Mouse (Mus musculus): Measurements from ENCODE around the gene Hoxb8.
A peak's percentile ranks its signal among the peaks of the same experiment; 100 is the strongest.

The Hoxb8 gene

DNA sequence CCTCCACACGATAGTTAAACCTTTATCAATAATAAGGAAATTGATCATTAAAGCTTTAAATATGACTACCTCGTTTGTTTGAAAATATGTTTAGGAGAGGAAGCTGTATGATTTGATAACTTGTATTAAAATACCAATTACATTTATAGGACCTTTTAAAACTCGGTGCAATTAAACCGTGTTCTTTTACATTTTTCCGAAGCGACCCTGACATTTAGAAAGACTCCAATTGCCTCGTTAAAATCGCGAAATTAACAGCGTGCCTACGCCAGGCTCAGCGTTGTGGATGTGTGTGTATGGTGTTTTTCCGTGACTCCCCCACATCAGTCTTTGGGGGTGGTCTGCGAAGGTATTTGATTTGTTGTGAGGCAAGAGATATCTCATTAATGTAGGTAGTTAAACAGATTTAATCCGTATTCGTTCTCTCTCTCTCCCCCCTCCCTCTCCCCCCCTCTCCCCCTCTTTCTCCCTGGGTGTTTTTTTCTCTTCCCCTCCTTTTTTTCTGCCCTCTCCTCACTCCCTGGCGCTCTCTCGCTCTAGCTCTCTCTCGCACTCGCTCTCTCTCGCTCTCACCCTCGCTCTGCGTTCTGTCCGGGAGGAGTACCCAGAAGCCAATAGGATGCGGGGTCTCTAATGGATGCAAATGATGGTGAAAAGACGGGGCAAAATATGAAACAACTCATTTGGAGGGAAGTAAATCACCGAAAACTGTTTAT is at the start of gene Hoxb8:
Gene Hoxb8 (plus strand): TSS at position 51 of the 716 bp plus-strand sequence.
- DNase-seq (ENCODE audit: low spot score in 2 of 2) = no peak

- peak; percentile 6 to 48 for DNase-seq (ENCODE audit: low spot score in 2 of 2)
Observed at GRCm38 (mm10) chr11:96234906-96235305, 46.8 kb upstream of the Hoxb8 start.

DNA sequence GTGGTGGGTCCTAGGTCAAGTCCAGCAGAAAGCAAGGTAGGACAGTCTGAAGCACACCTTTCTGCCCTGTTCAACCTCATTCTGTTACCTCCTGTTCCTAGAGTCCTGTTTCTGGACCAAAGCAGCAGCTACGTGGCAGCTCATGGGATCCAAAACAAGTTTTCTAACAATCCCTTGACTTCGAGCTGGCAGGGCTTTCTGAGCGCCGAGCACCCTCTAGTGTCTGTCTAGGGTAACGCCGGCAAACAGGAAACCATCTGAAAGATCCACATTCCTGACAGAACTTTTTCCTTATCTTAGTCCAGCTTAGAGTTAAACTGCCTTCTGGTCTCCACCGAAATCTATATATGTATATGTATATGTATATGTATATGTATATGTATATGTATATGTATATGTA is 41.5 kb upstream of the Hoxb8 start:
- peak in 1 of 2 experiments; percentile 17 for DNase-seq (ENCODE audit: low spot score in 2 of 2)

DNA sequence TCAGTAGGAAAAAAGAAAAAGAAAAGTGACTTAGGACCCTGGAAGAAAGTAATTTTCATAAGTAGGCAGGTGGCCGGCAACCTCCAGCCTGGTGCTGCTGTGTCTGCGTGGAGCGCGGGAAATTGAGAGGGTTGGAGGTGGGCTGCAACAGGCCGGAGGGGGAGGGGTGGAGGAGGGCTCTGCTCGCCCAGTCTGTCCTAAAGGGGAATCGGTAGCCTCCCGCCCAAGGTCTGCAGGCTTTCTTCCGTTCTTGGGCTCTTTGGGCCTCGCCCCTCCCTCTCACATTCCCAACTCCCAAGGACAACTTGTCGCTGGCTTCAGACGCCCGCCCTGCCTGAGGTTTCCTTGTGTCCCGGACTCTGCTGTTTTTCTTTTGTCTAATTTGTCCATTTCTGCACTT is 30.8 kb upstream of the Hoxb8 start:
- no peak for DNase-seq (ENCODE audit: low spot score in 2 of 2)

- no peak for DNase-seq (ENCODE audit: low spot score in 2 of 2)
Observed at GRCm38 (mm10) chr11:96251480-96252031, 30.1 kb upstream of the Hoxb8 start.

DNA sequence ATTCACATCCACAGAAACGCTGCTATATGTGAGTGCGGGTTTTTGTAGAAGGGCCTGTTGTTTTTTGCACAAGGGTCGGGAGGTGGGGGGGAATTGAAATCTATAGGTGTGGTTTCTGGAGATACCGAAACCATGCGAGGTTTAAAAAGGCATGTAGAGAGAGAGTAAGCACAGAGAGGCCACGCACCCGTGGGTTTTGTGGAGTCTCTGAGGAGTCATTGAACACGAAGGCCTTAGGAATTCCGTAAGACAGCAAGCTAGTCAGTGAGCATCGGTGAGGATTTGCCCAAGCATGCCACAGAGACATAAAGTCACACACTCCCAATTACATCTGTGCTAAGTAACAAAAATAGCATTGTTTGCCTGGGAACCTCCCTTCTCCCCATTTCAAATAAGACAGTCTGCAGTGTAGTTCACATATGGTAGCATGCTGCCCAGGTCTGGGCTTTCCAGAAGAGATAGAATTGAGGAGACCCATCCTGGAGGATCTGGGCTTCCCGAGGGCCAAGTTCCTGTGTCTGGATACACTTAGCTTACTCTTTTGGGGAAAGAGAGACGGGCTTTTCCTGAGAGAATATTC is 29.1 kb upstream of the Hoxb8 start:
- DNase-seq (ENCODE audit: low spot score in 2 of 2) = no peak

DNA sequence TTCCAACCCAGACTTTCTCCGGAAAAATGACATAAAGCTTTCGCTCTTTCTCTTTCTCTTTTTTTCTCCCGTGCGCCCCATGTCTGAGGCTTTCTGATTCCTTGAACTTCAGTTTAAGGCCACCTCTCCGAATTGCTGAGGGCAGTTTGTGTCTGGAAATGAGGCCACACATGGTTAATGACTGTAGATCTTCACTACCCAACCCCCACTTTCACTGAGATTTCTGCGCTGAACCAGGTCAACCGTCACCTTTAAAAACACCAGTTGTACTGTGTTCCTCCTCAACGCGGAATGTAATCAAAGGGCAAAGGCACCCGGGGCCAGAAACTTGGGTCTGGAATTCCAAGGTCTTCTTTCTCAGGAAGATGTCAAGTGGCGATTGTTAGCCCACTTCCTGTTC is 27.5 kb upstream of the Hoxb8 start:
- no peak for DNase-seq (ENCODE audit: low spot score in 2 of 2)

DNA sequence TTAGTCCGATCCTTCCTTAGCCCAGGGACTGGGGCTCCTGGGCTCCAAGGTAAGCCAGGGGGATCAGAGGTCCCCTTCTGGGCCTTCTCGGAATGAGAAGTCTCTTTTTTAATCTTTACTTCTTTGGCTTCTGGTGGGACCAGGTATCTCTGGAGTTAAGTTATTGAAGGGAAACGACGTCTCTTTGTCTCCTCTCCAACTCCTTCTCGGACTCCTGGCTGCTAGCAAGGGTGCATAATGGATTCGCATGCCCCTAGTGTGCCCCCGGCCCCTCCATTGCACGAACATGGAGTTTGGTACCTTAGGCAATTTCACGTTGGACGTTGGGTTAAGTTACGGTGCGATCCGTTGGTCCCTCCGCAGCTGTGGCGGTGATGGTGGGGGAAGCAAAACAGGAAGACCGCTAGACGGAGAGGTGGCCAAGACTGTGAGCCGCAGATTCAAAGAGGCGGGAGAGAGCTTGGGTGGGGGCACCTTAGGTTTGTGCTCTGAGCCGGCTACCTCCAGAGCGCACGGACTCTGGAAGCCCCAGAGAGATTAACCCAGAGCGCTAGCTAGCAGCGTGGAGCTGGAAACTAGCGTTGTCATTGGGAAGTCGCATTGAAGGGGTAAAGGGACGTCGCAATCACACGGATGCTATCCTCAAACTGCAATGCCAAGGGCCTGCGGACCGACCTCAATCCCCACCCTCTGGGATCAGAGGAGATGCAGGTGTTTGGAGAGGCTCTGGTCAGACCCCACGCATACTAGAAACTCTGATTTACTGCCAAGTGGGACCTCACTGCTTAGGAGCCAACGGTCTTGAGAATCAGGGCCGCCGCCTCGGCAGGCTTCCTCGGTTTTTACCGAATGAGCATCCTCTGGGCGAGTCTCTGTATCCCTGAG is 26.4 kb upstream of the Hoxb8 start:
- DNase-seq (ENCODE audit: low spot score in 2 of 2) = no peak

GRCm38 (mm10) chr11:96255996-96256445 is 25.7 kb upstream of the Hoxb8 start:
- no peak for DNase-seq (ENCODE audit: low spot score in 2 of 2)

DNA sequence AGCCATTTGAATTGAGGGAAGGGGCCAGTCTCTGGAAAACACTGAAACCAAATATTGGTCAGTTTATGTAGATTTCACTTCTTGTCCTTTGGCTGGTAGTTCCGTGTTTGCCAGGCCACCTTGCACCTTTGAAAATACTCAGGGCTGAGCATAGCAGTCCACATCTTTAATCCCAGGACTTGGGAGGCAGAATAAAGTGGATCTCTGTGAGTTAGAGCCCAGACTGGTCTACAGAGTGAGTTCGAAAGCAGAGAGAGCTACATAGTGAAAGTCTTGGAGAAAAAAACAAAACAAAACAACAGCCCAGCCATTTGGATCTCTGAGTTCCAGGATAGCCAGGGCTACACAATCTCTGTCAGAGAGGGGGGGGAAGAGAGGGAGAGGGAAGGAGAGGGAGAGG is 24.6 kb upstream of the Hoxb8 start:
- no peak for DNase-seq (ENCODE audit: low spot score in 2 of 2)

DNA sequence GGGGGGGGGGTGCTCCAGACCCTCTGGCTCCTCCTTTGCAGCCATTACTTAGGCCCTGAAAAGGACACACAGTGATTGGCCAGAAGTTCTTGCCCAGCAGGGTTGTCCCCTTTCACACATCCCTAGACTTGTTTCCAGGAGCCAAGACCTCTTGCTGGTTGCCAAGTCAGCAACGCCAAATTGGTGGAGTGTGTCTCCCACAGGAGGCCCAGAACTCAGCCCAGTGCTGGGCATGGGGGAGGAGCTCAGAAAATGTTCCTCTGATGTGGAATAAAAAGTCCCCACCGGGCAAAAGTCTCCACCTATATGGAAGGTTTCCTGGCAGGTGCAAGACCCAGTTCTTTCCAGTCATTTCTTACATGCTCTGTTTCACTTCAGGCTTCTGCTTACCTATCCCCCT is 22.7 kb upstream of the Hoxb8 start:
- no peak for DNase-seq (ENCODE audit: low spot score in 2 of 2)

DNA sequence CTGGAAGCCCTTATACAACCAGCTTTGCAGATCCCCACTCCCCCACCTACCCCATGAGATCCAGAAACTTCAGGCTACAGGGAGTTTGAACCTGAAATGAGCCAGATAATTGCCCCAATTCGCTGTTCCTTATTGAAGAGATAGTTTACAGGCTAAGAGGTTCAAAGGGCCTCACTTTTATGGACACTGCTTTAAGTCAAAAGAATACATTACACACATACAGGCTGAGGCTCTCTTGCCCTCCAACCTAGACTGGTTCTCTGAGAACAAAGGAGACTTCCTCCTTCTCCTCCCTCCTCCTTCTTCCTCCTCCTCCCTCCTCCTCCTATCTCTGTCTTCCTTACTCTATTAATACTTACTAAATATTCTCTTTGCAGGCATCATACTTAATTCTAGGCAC is 22.2 kb upstream of the Hoxb8 start:
- DNase-seq (ENCODE audit: low spot score in 2 of 2) = no peak

GRCm38 (mm10) chr11:96260310-96260970 is 21.3 kb upstream of the Hoxb8 start:
- no peak for DNase-seq (ENCODE audit: low spot score in 2 of 2)

GRCm38 (mm10) chr11:96261323-96261890 is 20.3 kb upstream of the Hoxb8 start:
- DNase-seq (ENCODE audit: low spot score in 2 of 2) = peak; percentile 11 to 69

DNA sequence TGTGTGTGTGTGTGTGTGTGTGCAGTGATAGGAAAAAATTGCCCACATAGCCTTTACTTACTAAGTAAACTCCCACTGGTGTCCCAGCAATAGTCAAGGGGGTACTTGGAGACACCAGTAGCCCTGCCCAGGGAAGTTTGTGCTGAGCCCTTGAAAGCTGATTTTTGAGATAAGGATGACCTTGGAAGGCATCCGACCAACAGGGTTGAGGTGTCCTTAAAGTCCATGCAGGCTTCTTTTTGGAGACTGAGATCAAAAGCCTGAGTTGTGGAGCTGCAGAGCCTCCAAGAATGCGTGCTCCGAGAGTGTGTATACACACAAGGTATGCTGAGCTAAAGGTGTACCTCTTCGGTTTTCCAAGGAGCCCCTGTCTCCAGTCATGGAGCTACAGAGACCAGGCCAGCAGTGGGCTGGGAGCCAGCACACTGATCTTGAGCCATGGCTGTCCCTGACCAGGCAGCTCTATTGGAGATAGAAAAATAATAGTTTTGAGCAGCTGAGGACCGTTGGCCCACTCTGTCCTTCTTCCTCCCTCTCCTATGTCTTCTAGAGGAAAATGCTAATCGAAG is 19.4 kb upstream of the Hoxb8 start:
- no peak for DNase-seq (ENCODE audit: low spot score in 2 of 2)

GRCm38 (mm10) chr11:96263636-96264389 is 17.9 kb upstream of the Hoxb8 start:
- DNase-seq (ENCODE audit: low spot score in 2 of 2) = no peak

DNA sequence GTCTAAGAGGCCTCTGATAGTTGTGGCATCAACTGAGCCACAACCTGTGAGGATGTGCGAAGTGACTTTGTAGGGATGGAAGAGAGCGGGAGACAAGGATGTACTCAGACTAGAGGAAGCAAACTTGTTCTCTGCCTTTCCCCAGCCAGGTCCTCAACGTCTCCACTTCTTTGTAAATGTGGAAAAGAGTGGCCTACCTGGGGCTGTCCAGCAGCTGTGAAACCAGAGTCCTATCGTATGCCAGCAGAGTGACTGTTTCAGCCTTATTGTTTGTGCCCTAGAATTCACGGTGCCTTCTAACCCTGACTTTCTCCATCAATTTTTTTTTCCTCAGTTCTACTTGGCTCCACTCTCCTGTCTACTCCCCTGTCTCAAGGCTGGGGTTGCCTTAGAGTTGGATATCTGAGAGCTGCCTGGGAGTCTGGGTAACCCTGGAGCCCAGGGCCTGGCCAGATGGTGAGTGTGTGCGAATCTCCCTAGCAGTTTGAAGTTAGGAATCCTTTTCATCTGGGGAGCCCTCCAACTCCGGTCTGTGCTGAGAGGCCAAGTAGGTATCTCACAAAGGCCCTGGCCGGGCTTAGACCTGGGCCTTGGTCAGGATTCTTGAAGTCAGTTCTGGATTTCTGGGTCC is 17.2 kb upstream of the Hoxb8 start:
- DNase-seq (ENCODE audit: low spot score in 2 of 2) = no peak

GRCm38 (mm10) chr11:96265954-96266353 is 15.8 kb upstream of the Hoxb8 start:
- DNase-seq (ENCODE audit: low spot score in 2 of 2) = no peak

GRCm38 (mm10) chr11:96267021-96267920 is 14.4 kb upstream of the Hoxb8 start:
- DNase-seq (ENCODE audit: low spot score in 2 of 2) = no peak

All from thymus, postnatal 10 days (tissue).